Comparison of ENCODE assay signal across 8 mouse cellular contexts in genomic region chr17:87601456-87602259, GRCm38 (mm10). TPM values are rescaled to one million over a fixed set of nuclear protein-coding genes. Genes with fewer than 3 reads are reported as not detected.
DNase-seq lines count a peak whose midpoint lies in the region; ATAC-seq and TF ChIP-seq lines count a peak whose summit lies in the region.

No protein-coding gene starts in this region.

- peak; percentile 44; the same call in 1 of the 2 replicates for TF ChIP-seq CTCF in olfactory bulb, adult 2 months (IDR thresholded peaks at IDR 0.05; ENCODE audit: insufficient read depth, low read depth, low read length)

- no peak overlapping the region for H3K9ac ChIP-seq in embryonic facial prominence, embryonic 15.5 days
- H3K9ac ChIP-seq in limb, embryonic 13.5 days = no peak overlapping the region

- H3K4me3 ChIP-seq in embryonic facial prominence, embryonic 15.5 days (replicated peaks) = 0 out of 2 replicates have a peak overlapping the region, but pooled peaks have one; percentile 8
- no peak overlapping the region for H3K4me3 ChIP-seq in limb, embryonic 13.5 days
- H3K4me3 ChIP-seq in olfactory bulb, adult 2 months (ENCODE audit: insufficient read depth, low read depth, low read length) = no peak overlapping the region

- 39% methylated on average over 14 of the region's 14 CpGs for WGBS in embryonic facial prominence, embryonic 15.5 days
- 46% methylated on average over 14 of the region's 14 CpGs for WGBS in limb, embryonic 13.5 days
- 45% methylated on average over 14 of the region's 14 CpGs for WGBS in olfactory bulb, adult 2 months

- DNase-seq in adrenal gland, adult (ENCODE audit: inconsistent age in 2 of 2, low spot score in 1 of 2) = peak; percentile 17 to 64
- DNase-seq in adrenal gland, adult 2 months = no peak
- DNase-seq in left cerebral cortex, postnatal 4 days = peak; percentile 24
- no peak for DNase-seq in left cerebral cortex, adult 8-10 months (ENCODE audit: low spot score in 2 of 2)
- DNase-seq in urinary bladder, postnatal 25 days (ENCODE audit: low spot score) = no peak

- no peaks in the 10 kb centered on the region for H3K9me3 ChIP-seq in embryonic facial prominence, embryonic 15.5 days (replicated peaks)
- no peaks in the 10 kb centered on the region for H3K9me3 ChIP-seq in limb, embryonic 13.5 days

- H3K27me3 ChIP-seq in embryonic facial prominence, embryonic 15.5 days = no peaks in the 10 kb centered on the region
- no peaks in the 10 kb centered on the region for H3K27me3 ChIP-seq in limb, embryonic 13.5 days

- H3K4me1 ChIP-seq in embryonic facial prominence, embryonic 15.5 days = peaks cover 6% of the 10 kb centered on the region; the same call in 1 of the 2 replicates
- H3K4me1 ChIP-seq in limb, embryonic 13.5 days = no peaks in the 10 kb centered on the region; the same call in 1 of the 2 replicates
- H3K4me1 ChIP-seq in olfactory bulb, adult 2 months (ENCODE audit: control insufficient read depth, insufficient read depth, low read length) = no peaks in the 10 kb centered on the region

- no peak for ATAC-seq in embryonic facial prominence, embryonic 15.5 days (ENCODE audit: insufficient number of reproducible peaks, low FRiP score, low TSS enrichment, low read depth)
- no peak for ATAC-seq in limb, embryonic 13.5 days (ENCODE audit: low FRiP score, low read depth)

- no peak for TF ChIP-seq POLR2A in olfactory bulb, adult 2 months (IDR thresholded peaks at IDR 0.05; ENCODE audit: insufficient read depth, low read depth, low read length)

- H3K36me3 ChIP-seq in embryonic facial prominence, embryonic 15.5 days = no peaks in the 10 kb centered on the region
- no peaks in the 10 kb centered on the region for H3K36me3 ChIP-seq in limb, embryonic 13.5 days

- H3K4me2 ChIP-seq in embryonic facial prominence, embryonic 15.5 days (replicated peaks) = peak overlapping the region; percentile 21
- H3K4me2 ChIP-seq in limb, embryonic 13.5 days (replicated peaks) = peak overlapping the region; percentile 28; the same call in 1 of the 2 replicates

- intact Hi-C loops in left cerebral cortex, postnatal 4 days (cut with DNase I) = loop anchor here (5.0 to 10.0 kb wide), 2 partner anchors 63 to 346 kb away; no protein-coding TSS in a partner anchor

- no peak overlapping the region for H3K27ac ChIP-seq in embryonic facial prominence, embryonic 15.5 days (replicated peaks)
- H3K27ac ChIP-seq in limb, embryonic 13.5 days = no peak overlapping the region
- no peak overlapping the region for H3K27ac ChIP-seq in olfactory bulb, adult 2 months (ENCODE audit: insufficient read depth, low read depth, low read length)

RNA-seq across cellular contexts. Expression of gene Epcam, which starts 34.1 kb away (rescaled TPM):
- under 1 TPM; 0.35 to 0.38 TPM for total RNA-seq in adrenal gland, adult 2 months (2021)
- 0.22 TPM in 1 of 2 replicates, not detected in the other for polyA plus RNA-seq in adrenal gland, adult 2 months (2012; rRNA removed)
- total RNA-seq in left cerebral cortex, postnatal 4 days (2021) = under 1 TPM; 0.40 to 0.54 TPM
- total RNA-seq in left cerebral cortex, adult 8-10 months (2022) = under 1 TPM in 2 of 4 experiments, not detected in 2; 0.25 to 0.27 TPM
- 127 and 138 TPM in 2 replicates for polyA plus RNA-seq in embryonic facial prominence, embryonic 15.5 days (2015; fragmentation: Nextera tagmentation; extraction: Ambion mirVana)
- polyA plus RNA-seq in limb, embryonic 13.5 days (2015; fragmentation: Nextera tagmentation; extraction: Ambion mirVana) = 54.6 and 61.8 TPM in 2 replicates
- not detected in 2 replicates for polyA plus RNA-seq in olfactory bulb, adult 2 months (2012; ENCODE audit: insufficient read depth, insufficient read length, low replicate concordance, missing spikeins)

Comparison
In these comparisons a context has a peak if more than half of its experiments do, and no peak if none do; other contexts are left out.
1. DNase-seq: peak in adrenal gland, adult (2 of 2) and left cerebral cortex, postnatal 4 days (single experiment); none in adrenal gland, adult 2 months (single experiment), left cerebral cortex, adult 8-10 months (0 of 2) and urinary bladder, postnatal 25 days (single experiment).